Mouse (Mus musculus): ENCODE measurements around the gene Pdilt. TPM values are rescaled to one million over a fixed set of nuclear protein-coding genes. Genes with fewer than 3 reads are reported as not detected.

Pdilt gene
- total and polyA plus RNA-seq, 3 experiments: 0.12 TPM; not detected in 2

- no peaks in the 10 kb centered on the region for H3K36me3 ChIP-seq (ENCODE audit: control insufficient read depth in 1 of 2, insufficient read depth in 2 of 2, low read length in 2 of 2)
- H3K4me3 ChIP-seq (ENCODE audit: control insufficient read depth in 1 of 2, insufficient read depth in 1 of 2, low read depth in 2 of 2, low read length in 2 of 2): no peak overlapping the region
- H3K4me1 ChIP-seq (ENCODE audit: control insufficient read depth in 1 of 2, insufficient read depth in 2 of 2, low read length in 2 of 2): no peaks in the 10 kb centered on the region
- no peaks in the 10 kb centered on the region for H3K9me3 ChIP-seq (replicated peaks; ENCODE audit: insufficient read depth, low read length)
- no peak for DNase-seq (ENCODE audit: low read depth, low spot score)
- H3K9ac ChIP-seq (ENCODE audit: control insufficient read depth, low read depth, low read length, poor library complexity, severe bottlenecking): no peak overlapping the region
- no peaks in the 10 kb centered on the region for H3K27me3 ChIP-seq (ENCODE audit: control insufficient read depth in 1 of 2, insufficient read depth in 2 of 2, low read length in 2 of 2)
- no peaks in the 10 kb centered on the region for H3K79me2 ChIP-seq (ENCODE audit: control insufficient read depth, insufficient read depth, low read length, poor library complexity)
- H3K27ac ChIP-seq (ENCODE audit: control insufficient read depth, low read depth, low read length): no peak overlapping the region
- no peak for TF ChIP-seq MYC (IDR thresholded peaks at IDR 0.05; ENCODE audit: low read depth, low read length)
- TF ChIP-seq KAT2A (conservative IDR thresholded peaks at IDR 0.05; ENCODE audit: low read depth, low read length): no peak
- TF ChIP-seq MEF2A (IDR thresholded peaks at IDR 0.05; ENCODE audit: extremely low read depth, insufficient replicate concordance, low read depth, low read length, poor library complexity, severe bottlenecking): no peak
- TF ChIP-seq CTCF (IDR thresholded peaks at IDR 0.05 in 2 of 3, conservative IDR thresholded peaks at IDR 0.05 in 1 of 3; ENCODE audit: control insufficient read depth in 1 of 3, insufficient read depth in 1 of 3, low read depth in 2 of 3, low read length in 3 of 3, poor library complexity in 1 of 3, severe bottlenecking in 1 of 3): no peak
- TF ChIP-seq RAD21 (IDR thresholded peaks at IDR 0.05; ENCODE audit: low read depth, low read length): no peak
- TF ChIP-seq UBTF (IDR thresholded peaks at IDR 0.05; ENCODE audit: borderline replicate concordance, insufficient read depth, low read depth, low read length): no peak
- TF ChIP-seq GATA1 (IDR thresholded peaks at IDR 0.05; ENCODE audit: low read depth, low read length): no peak
- TF ChIP-seq E2F4 (IDR thresholded peaks at IDR 0.05; ENCODE audit: borderline replicate concordance, low read depth, low read length): no peak
- TF ChIP-seq TCF12 (IDR thresholded peaks at IDR 0.05; ENCODE audit: low read depth, low read length): no peak
- no peak for TF ChIP-seq NELFE (IDR thresholded peaks at IDR 0.05; ENCODE audit: low read depth, low read length)
These were observed 4.3 kb upstream of the Pdilt start for GRCm38 (mm10) chr7:119527548-119527947.

- Histone ChIP-seq H3K27me3 (ENCODE audit: control insufficient read depth in 1 of 2, insufficient read depth in 2 of 2, low read length in 2 of 2) (no peaks in the 10 kb centered on the region), H3K9me3 (replicated peaks; ENCODE audit: insufficient read depth, low read length) (no peaks in the 10 kb centered on the region), H3K4me1 (ENCODE audit: control insufficient read depth in 1 of 2, insufficient read depth in 2 of 2, low read length in 2 of 2) (no peaks in the 10 kb centered on the region), H3K9ac (ENCODE audit: control insufficient read depth, low read depth, low read length, poor library complexity, severe bottlenecking) (no peak overlapping the region), H3K4me3 (ENCODE audit: control insufficient read depth in 1 of 2, insufficient read depth in 1 of 2, low read depth in 2 of 2, low read length in 2 of 2) (no peak overlapping the region), H3K27ac (ENCODE audit: control insufficient read depth, low read depth, low read length) (no peak overlapping the region), H3K79me2 (ENCODE audit: control insufficient read depth, insufficient read depth, low read length, poor library complexity) (no peaks in the 10 kb centered on the region), H3K36me3 (ENCODE audit: control insufficient read depth in 1 of 2, insufficient read depth in 2 of 2, low read length in 2 of 2) (no peaks in the 10 kb centered on the region)
- TF ChIP-seq ELF1 (IDR thresholded peaks at IDR 0.05; ENCODE audit: low read depth, low read length) (no peak), RCOR1 (IDR thresholded peaks at IDR 0.05; ENCODE audit: low read depth, low read length) (no peak), SMC3 (IDR thresholded peaks at IDR 0.05; ENCODE audit: low read depth, low read length) (no peak), USF2 (IDR thresholded peaks at IDR 0.05; ENCODE audit: borderline replicate concordance in 1 of 2, insufficient read depth in 1 of 2, low read depth in 1 of 2, low read length in 2 of 2) (no peak), UBTF (IDR thresholded peaks at IDR 0.05; ENCODE audit: borderline replicate concordance, insufficient read depth, low read depth, low read length) (no peak), EP300 (IDR thresholded peaks at IDR 0.05; ENCODE audit: low read depth in 1 of 2, low read length in 2 of 2) (no peak)
- DNase-seq (ENCODE audit: low read depth, low spot score): no peak
These were observed 3.8 kb upstream of the Pdilt start for GRCm38 (mm10) chr7:119527135-119527534.
